Mouse (Mus musculus): ENCODE measurements around the gene H2-DMb2. TPM values are rescaled to one million over a fixed set of nuclear protein-coding genes. Genes with fewer than 3 reads are reported as not detected.

Gene H2-DMb2
- total and polyA plus RNA-seq, 2 experiments = 0.74 to 3.1 TPM

GRCm38 (mm10) chr17:34127475-34127874 is 15.6 kb upstream of the H2-DMb2 start:
- Histone ChIP-seq H3K27ac (replicated peaks; ENCODE audit: insufficient read depth, low read depth, low read length) (no peak overlapping the region), H3K4me3 (ENCODE audit: insufficient read depth, low read depth, low read length) (no peak overlapping the region), H3K9ac (ENCODE audit: low read depth, low read length) (no peak overlapping the region), H3K4me1 (ENCODE audit: control insufficient read depth, insufficient read depth, low read length) (peaks cover 13% of the 10 kb centered on the region), H3K79me2 (ENCODE audit: control insufficient read depth, insufficient read depth, low read length) (peaks cover 2% of the 10 kb centered on the region; the same call in 1 of the 2 replicates), H3K27me3 (ENCODE audit: control insufficient read depth, insufficient read depth, low read length) (no peaks in the 10 kb centered on the region), H3K36me3 (ENCODE audit: control insufficient read depth, insufficient read depth, low read length) (no peaks in the 10 kb centered on the region)
- peak; percentile 75 for DNase-seq (ENCODE audit: extremely low read depth, low read depth, low spot score)
- no peak for TF ChIP-seq CTCF (IDR thresholded peaks at IDR 0.05; ENCODE audit: low read depth, low read length)
- TF ChIP-seq POLR2A (IDR thresholded peaks at IDR 0.05; ENCODE audit: extremely low read depth, insufficient read depth, low read length) = 0 out of 2 replicates have a peak, but pooled peaks have one; percentile 32
- 17% methylated on average over 6 of the region's 6 CpGs for WGBS

GRCm38 (mm10) chr17:34128264-34128937 is 14.7 kb upstream of the H2-DMb2 start:
- H3K4me1 ChIP-seq (ENCODE audit: control insufficient read depth, insufficient read depth, low read length) = peaks cover 13% of the 10 kb centered on the region
- TF ChIP-seq CTCF (IDR thresholded peaks at IDR 0.05; ENCODE audit: low read depth, low read length) (no peak; the same call in 1 of the 2 replicates), POLR2A (IDR thresholded peaks at IDR 0.05; ENCODE audit: extremely low read depth, insufficient read depth, low read length) (no peak)
- H3K79me2 ChIP-seq (ENCODE audit: control insufficient read depth, insufficient read depth, low read length) = no peaks in the 10 kb centered on the region
- H3K27me3 ChIP-seq (ENCODE audit: control insufficient read depth, insufficient read depth, low read length) = no peaks in the 10 kb centered on the region
- no peak for DNase-seq (ENCODE audit: extremely low read depth, low read depth, low spot score)
- WGBS = 48% methylated on average over 13 of the region's 13 CpGs
- H3K4me3 ChIP-seq (ENCODE audit: insufficient read depth, low read depth, low read length) = no peak overlapping the region
- H3K36me3 ChIP-seq (ENCODE audit: control insufficient read depth, insufficient read depth, low read length) = no peaks in the 10 kb centered on the region
- no peak overlapping the region for H3K9ac ChIP-seq (ENCODE audit: low read depth, low read length)
- H3K27ac ChIP-seq (replicated peaks; ENCODE audit: insufficient read depth, low read depth, low read length) = no peak overlapping the region

DNA sequence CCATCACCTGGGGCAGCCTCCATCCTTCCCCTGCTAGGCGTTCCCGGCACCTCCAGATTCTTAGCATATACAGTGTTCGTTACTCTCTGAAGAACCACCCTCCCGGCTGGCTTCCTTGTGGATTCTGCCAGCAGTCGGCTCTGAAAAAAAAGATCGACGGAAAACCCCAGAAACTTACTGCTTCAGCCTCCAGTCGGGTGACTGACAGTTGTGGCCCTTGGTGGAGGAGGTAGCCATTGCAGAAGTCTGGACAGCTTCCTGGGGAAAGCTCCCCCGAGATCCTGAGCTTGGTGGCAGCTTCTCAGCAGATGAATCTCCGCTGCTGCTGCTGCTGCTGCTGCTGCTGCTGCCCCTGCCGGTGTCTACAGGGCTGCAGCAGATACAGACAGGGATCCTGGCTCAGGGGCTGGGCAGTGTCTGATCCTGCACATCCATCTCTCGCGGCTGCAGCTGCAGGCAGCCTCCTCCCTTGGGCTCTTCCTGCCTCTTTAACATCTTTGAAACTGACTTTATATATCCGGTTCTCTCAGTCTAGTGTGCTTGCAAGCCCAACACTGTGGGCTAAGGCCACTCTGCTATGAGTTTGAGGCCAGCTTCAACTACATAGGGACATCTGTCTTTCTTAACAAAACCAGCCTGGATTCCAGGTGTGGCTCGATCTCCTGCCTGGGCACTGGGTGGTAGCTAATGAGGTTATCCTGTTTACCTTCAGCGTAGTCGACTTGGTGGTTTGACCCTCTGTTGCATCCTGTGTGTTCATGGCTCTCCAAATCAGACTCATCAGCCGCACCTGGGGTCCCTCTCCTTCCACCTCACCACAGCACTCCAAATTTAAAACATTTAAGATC is 13.9 kb upstream of the H2-DMb2 start:
- no peaks in the 10 kb centered on the region for H3K79me2 ChIP-seq (ENCODE audit: control insufficient read depth, insufficient read depth, low read length)
- no peak overlapping the region for H3K4me3 ChIP-seq (ENCODE audit: insufficient read depth, low read depth, low read length)
- H3K36me3 ChIP-seq (ENCODE audit: control insufficient read depth, insufficient read depth, low read length) = no peaks in the 10 kb centered on the region
- no peak for TF ChIP-seq CTCF (IDR thresholded peaks at IDR 0.05; ENCODE audit: low read depth, low read length)
- no peak for TF ChIP-seq POLR2A (IDR thresholded peaks at IDR 0.05; ENCODE audit: extremely low read depth, insufficient read depth, low read length)
- WGBS = 24% methylated on average over 18 of the region's 18 CpGs
- peaks cover 7% of the 10 kb centered on the region for H3K4me1 ChIP-seq (ENCODE audit: control insufficient read depth, insufficient read depth, low read length)
- H3K9ac ChIP-seq (ENCODE audit: low read depth, low read length) = no peak overlapping the region
- DNase-seq (ENCODE audit: extremely low read depth, low read depth, low spot score) = no peak
- no peaks in the 10 kb centered on the region for H3K27me3 ChIP-seq (ENCODE audit: control insufficient read depth, insufficient read depth, low read length)
- no peak overlapping the region for H3K27ac ChIP-seq (replicated peaks; ENCODE audit: insufficient read depth, low read depth, low read length)

DNA sequence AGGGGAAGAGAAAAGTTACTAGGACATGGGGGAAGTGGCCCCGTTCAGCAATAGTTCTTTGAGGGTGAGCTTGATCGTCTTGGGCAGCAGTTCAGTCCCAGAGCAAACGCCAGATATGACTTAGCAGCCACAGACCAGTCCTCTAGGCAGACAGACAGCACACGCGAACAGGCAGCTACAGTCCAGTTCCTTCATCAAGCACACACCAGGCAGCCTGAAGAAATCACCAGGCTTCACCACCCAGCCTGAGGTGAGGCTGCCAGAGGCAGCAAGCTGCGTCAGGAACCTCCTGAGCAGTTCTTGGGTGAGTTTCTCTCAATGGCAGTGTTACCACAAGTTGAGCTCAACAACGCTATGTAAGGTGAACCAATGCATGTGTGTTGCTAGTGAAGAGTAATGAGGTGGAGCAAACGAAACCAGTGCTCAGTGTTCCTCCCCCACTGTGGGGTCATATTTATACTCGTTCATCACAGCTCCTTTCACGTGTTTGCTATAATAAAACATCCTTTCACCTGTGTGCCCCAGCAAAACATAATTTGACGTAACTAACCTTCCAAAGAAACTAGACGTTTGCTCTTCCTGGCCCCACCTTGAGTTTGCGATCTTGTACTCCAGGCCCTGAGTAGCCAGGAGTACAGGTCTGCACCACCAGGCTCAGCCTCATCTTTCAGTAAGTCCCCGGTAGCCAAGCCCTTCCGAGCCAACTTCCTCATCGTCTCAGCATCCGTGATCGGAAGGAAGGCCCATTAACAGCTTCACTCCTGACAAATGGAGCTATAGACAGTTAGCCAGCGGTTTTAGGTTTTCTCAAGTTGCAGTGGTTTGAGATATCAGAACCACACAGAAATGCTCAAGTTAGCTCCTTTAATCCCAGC is 12.8 kb upstream of the H2-DMb2 start:
- Histone ChIP-seq H3K79me2 (ENCODE audit: control insufficient read depth, insufficient read depth, low read length) (no peaks in the 10 kb centered on the region), H3K27ac (replicated peaks; ENCODE audit: insufficient read depth, low read depth, low read length) (no peak overlapping the region), H3K4me1 (ENCODE audit: control insufficient read depth, insufficient read depth, low read length) (peaks cover 7% of the 10 kb centered on the region), H3K36me3 (ENCODE audit: control insufficient read depth, insufficient read depth, low read length) (no peaks in the 10 kb centered on the region), H3K27me3 (ENCODE audit: control insufficient read depth, insufficient read depth, low read length) (no peaks in the 10 kb centered on the region), H3K4me3 (ENCODE audit: insufficient read depth, low read depth, low read length) (no peak overlapping the region), H3K9ac (ENCODE audit: low read depth, low read length) (no peak overlapping the region)
- TF ChIP-seq POLR2A (IDR thresholded peaks at IDR 0.05; ENCODE audit: extremely low read depth, insufficient read depth, low read length) (no peak), CTCF (IDR thresholded peaks at IDR 0.05; ENCODE audit: low read depth, low read length) (no peak)
- 65% methylated on average over 19 of the region's 19 CpGs for WGBS
- DNase-seq (ENCODE audit: extremely low read depth, low read depth, low spot score) = no peak

DNA sequence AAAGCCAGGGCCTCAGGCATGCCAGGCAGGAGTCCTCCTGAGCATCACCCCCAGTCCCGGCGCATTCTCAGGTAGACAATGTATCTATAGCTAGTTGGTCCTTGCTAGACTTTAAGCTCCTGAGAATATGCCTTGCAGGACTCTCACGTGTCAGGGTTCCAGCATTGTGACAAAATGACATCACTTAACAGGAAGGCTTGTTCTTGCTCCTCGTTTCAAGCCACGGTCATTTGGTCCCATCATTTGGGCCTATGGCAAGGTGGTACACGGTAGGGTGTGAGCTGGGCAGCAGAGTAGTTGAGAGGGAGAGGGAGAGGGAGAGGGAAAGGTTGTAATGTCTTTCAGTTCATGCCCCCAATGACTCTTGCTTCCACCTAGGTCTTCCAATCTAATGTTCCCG is 11.2 kb upstream of the H2-DMb2 start:
- H3K79me2 ChIP-seq (ENCODE audit: control insufficient read depth, insufficient read depth, low read length) = no peaks in the 10 kb centered on the region
- no peak overlapping the region for H3K4me3 ChIP-seq (ENCODE audit: insufficient read depth, low read depth, low read length)
- WGBS = 82% methylated on average over 7 of the region's 7 CpGs
- TF ChIP-seq POLR2A (IDR thresholded peaks at IDR 0.05; ENCODE audit: extremely low read depth, insufficient read depth, low read length) (no peak), CTCF (IDR thresholded peaks at IDR 0.05; ENCODE audit: low read depth, low read length) (no peak)
- peaks cover 6% of the 10 kb centered on the region for H3K4me1 ChIP-seq (ENCODE audit: control insufficient read depth, insufficient read depth, low read length)
- H3K36me3 ChIP-seq (ENCODE audit: control insufficient read depth, insufficient read depth, low read length) = no peaks in the 10 kb centered on the region
- H3K27ac ChIP-seq (replicated peaks; ENCODE audit: insufficient read depth, low read depth, low read length) = no peak overlapping the region
- no peak overlapping the region for H3K9ac ChIP-seq (ENCODE audit: low read depth, low read length)
- H3K27me3 ChIP-seq (ENCODE audit: control insufficient read depth, insufficient read depth, low read length) = no peaks in the 10 kb centered on the region
- no peak for DNase-seq (ENCODE audit: extremely low read depth, low read depth, low spot score)

Data from liver, adult 2 months (tissue).